Mouse (Mus musculus): Measurements from ENCODE around the gene Mettl13.

DNA sequence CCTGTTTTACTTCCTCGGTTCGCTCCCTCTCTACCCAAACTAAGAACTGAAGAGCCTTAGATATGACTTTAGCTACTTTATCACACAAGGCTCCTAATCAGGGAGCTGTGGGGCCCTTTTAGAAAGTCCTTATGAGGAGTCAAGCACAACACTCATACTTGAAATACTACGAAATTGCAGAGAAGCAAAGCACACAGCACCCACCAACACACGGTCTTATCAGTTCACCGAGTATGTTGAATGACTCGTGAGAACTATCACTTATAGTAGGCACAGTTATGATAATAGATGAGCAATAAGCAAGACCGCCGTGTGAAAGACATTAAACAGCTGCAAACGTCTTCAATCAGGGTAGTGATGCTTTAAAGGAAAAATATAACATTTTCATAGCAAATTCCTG is 4.6 kb upstream of the Mettl13 start:
- no peak for TF ChIP-seq POLR2A (IDR thresholded peaks at IDR 0.05; ENCODE audit: borderline replicate concordance, extremely low read depth, low read depth, low read length)
- no peak for TF ChIP-seq CTCF (IDR thresholded peaks at IDR 0.05; ENCODE audit: insufficient read depth, low read length)

Data from lung, adult 2 months (tissue).